Mouse (Mus musculus): ENCODE results near the gene Arhgef10l. TPM values are rescaled to one million over a fixed set of nuclear protein-coding genes. Genes with fewer than 3 reads are reported as not detected.

The Arhgef10l gene
- total and polyA plus RNA-seq, 3 experiments: 10.2 to 26.0 TPM; not detected in 1

GRCm38 (mm10) chr4:140642378-140642777 is 23.4 kb downstream of the Arhgef10l start:
- Histone ChIP-seq H3K9ac (ENCODE audit: control insufficient read depth, low read depth, low read length, poor library complexity, severe bottlenecking) (no peak overlapping the region), H3K79me2 (ENCODE audit: control insufficient read depth, insufficient read depth, low read length, poor library complexity) (no peaks in the 10 kb centered on the region), H3K4me3 (ENCODE audit: control insufficient read depth in 1 of 2, insufficient read depth in 1 of 2, low read depth in 2 of 2, low read length in 2 of 2) (no peak overlapping the region), H3K4me1 (ENCODE audit: control insufficient read depth in 1 of 2, insufficient read depth in 2 of 2, low read length in 2 of 2) (no peaks in the 10 kb centered on the region), H3K27ac (ENCODE audit: control insufficient read depth, low read depth, low read length) (no peak overlapping the region), H3K36me3 (ENCODE audit: control insufficient read depth in 1 of 2, insufficient read depth in 2 of 2, low read length in 2 of 2) (no peaks in the 10 kb centered on the region), H3K9me3 (replicated peaks; ENCODE audit: insufficient read depth, low read length) (no peaks in the 10 kb centered on the region), H3K27me3 (ENCODE audit: control insufficient read depth in 1 of 2, insufficient read depth in 2 of 2, low read length in 2 of 2) (no peaks in the 10 kb centered on the region)
- no peak for TF ChIP-seq E2F4 (IDR thresholded peaks at IDR 0.05; ENCODE audit: borderline replicate concordance, low read depth, low read length)
- TF ChIP-seq HCFC1 (IDR thresholded peaks at IDR 0.05; ENCODE audit: low read depth, low read length): no peak
- TF ChIP-seq USF2 (IDR thresholded peaks at IDR 0.05; ENCODE audit: borderline replicate concordance in 1 of 2, insufficient read depth in 1 of 2, low read depth in 1 of 2, low read length in 2 of 2): no peak
- TF ChIP-seq TCF12 (IDR thresholded peaks at IDR 0.05; ENCODE audit: low read depth, low read length): no peak
- no peak for TF ChIP-seq ETS1 (IDR thresholded peaks at IDR 0.05; ENCODE audit: low read depth, low read length)
- TF ChIP-seq GABPA (IDR thresholded peaks at IDR 0.05; ENCODE audit: low read depth, low read length): no peak
- no peak for TF ChIP-seq MXI1 (IDR thresholded peaks at IDR 0.05; ENCODE audit: low read depth, low read length)
- TF ChIP-seq USF1 (IDR thresholded peaks at IDR 0.05; ENCODE audit: low read depth, low read length): no peak
- no peak for TF ChIP-seq CHD1 (IDR thresholded peaks at IDR 0.05; ENCODE audit: low read depth, low read length)
- no peak for TF ChIP-seq ZKSCAN1 (IDR thresholded peaks at IDR 0.05; ENCODE audit: low read depth, low read length)
- no peak for TF ChIP-seq MEF2A (IDR thresholded peaks at IDR 0.05; ENCODE audit: extremely low read depth, insufficient replicate concordance, low read depth, low read length, poor library complexity, severe bottlenecking)
- no peak for TF ChIP-seq TAL1 (IDR thresholded peaks at IDR 0.05; ENCODE audit: low read length)
- TF ChIP-seq SIN3A (IDR thresholded peaks at IDR 0.05; ENCODE audit: low read length): no peak
- no peak for TF ChIP-seq EP300 (IDR thresholded peaks at IDR 0.05; ENCODE audit: low read depth in 1 of 2, low read length in 2 of 2)
- TF ChIP-seq GATA1 (IDR thresholded peaks at IDR 0.05; ENCODE audit: low read depth, low read length): no peak
- TF ChIP-seq MYC (IDR thresholded peaks at IDR 0.05; ENCODE audit: low read depth, low read length): no peak
- no peak for TF ChIP-seq UBTF (IDR thresholded peaks at IDR 0.05; ENCODE audit: borderline replicate concordance, insufficient read depth, low read depth, low read length)
- no peak for TF ChIP-seq MAFK (IDR thresholded peaks at IDR 0.05; ENCODE audit: borderline replicate concordance, low read depth, low read length)
- DNase-seq (ENCODE audit: low read depth, low spot score): no peak

- Histone ChIP-seq H3K4me1 (ENCODE audit: control insufficient read depth in 1 of 2, insufficient read depth in 2 of 2, low read length in 2 of 2) (no peaks in the 10 kb centered on the region), H3K9ac (ENCODE audit: control insufficient read depth, low read depth, low read length, poor library complexity, severe bottlenecking) (no peak overlapping the region), H3K9me3 (replicated peaks; ENCODE audit: insufficient read depth, low read length) (no peaks in the 10 kb centered on the region), H3K27ac (ENCODE audit: control insufficient read depth, low read depth, low read length) (no peak overlapping the region), H3K27me3 (ENCODE audit: control insufficient read depth in 1 of 2, insufficient read depth in 2 of 2, low read length in 2 of 2) (no peaks in the 10 kb centered on the region), H3K79me2 (ENCODE audit: control insufficient read depth, insufficient read depth, low read length, poor library complexity) (no peaks in the 10 kb centered on the region), H3K4me3 (ENCODE audit: control insufficient read depth in 1 of 2, insufficient read depth in 1 of 2, low read depth in 2 of 2, low read length in 2 of 2) (no peak overlapping the region), H3K36me3 (ENCODE audit: control insufficient read depth in 1 of 2, insufficient read depth in 2 of 2, low read length in 2 of 2) (no peaks in the 10 kb centered on the region)
- DNase-seq (ENCODE audit: low read depth, low spot score): no peak
- TF ChIP-seq UBTF (IDR thresholded peaks at IDR 0.05; ENCODE audit: borderline replicate concordance, insufficient read depth, low read depth, low read length): no peak
- TF ChIP-seq BHLHE40 (IDR thresholded peaks at IDR 0.05; ENCODE audit: borderline replicate concordance, low read depth, low read length): no peak
Measured at GRCm38 (mm10) chr4:140641414-140641918, 24.3 kb downstream of the Arhgef10l start.
